8 mouse cellular contexts compared by ENCODE assay signal in the genomic region with DNA sequence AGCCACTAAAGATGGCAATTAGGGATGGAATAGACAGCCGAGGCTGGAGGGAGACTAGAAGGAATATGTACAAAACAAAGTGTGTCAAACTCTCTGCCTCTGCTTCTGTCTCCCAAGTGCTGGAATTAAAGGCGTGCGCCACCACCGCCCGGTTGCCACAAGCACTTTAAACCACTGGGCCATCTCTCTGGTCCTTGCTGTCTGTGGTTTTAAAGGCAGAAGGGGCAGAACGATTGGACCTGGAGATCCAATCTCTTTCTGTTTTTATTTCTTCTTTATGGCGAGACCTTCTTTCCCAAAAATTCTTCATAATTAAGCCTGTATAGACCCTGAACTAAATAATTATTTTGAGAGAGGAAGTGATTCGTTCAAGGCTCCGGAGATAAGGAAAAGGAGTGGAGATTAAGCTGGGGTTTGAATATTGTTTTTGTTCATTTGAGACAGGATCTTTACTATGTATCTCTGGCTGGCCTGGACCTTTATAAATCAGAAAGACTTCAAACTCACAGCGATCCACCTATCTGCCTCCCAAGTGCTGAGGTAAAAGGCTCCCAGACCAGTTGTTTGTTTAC. TPM values are rescaled to one million over a fixed set of nuclear protein-coding genes. Genes with fewer than 3 reads are reported as not detected.
DNase-seq lines count a peak whose midpoint lies in the region; ATAC-seq and TF ChIP-seq lines count a peak whose summit lies in the region.

No protein-coding gene starts in this region.

- no peaks in the 10 kb centered on the region for H3K9me3 ChIP-seq in embryonic facial prominence, embryonic 13.5 days
- no peaks in the 10 kb centered on the region for H3K9me3 ChIP-seq in limb, embryonic 10.5 days (replicated peaks)
- no peaks in the 10 kb centered on the region for H3K9me3 ChIP-seq in neural tube, embryonic 13.5 days

- peak overlapping the region; percentile 90 for H3K4me3 ChIP-seq in left cerebral cortex, adult 2 months
- peak overlapping the region; percentile 100 for H3K4me3 ChIP-seq in embryonic facial prominence, embryonic 13.5 days
- H3K4me3 ChIP-seq in limb, embryonic 10.5 days = peak overlapping the region; percentile 100
- H3K4me3 ChIP-seq in neural tube, embryonic 13.5 days = peak overlapping the region; percentile 97

- peak overlapping the region; percentile 68 for H3K4me2 ChIP-seq in embryonic facial prominence, embryonic 13.5 days
- H3K4me2 ChIP-seq in neural tube, embryonic 13.5 days = peak overlapping the region; percentile 97

- TF ChIP-seq CTCF in left cerebral cortex, adult 2 months (IDR thresholded peaks at IDR 0.05) = no peak; the same call in 1 of the 2 replicates

- peak overlapping the region; percentile 93 for H3K27ac ChIP-seq in left cerebral cortex, adult 2 months
- H3K27ac ChIP-seq in embryonic facial prominence, embryonic 13.5 days = peak overlapping the region; percentile 96
- H3K27ac ChIP-seq in limb, embryonic 10.5 days = peak overlapping the region; percentile 94
- peak overlapping the region; percentile 87 for H3K27ac ChIP-seq in neural tube, embryonic 13.5 days (replicated peaks)

- intact Hi-C loops in left cerebral cortex, adult 2 months (cut with DNase I) = loop anchor here (1.0 to 2.0 kb wide), 3 partner anchors 23 to 70 kb away; a partner anchor contains a TSS

- H3K9ac ChIP-seq in embryonic facial prominence, embryonic 13.5 days = peak overlapping the region; percentile 99
- H3K9ac ChIP-seq in neural tube, embryonic 13.5 days = peak overlapping the region; percentile 94

- peaks cover 12% of the 10 kb centered on the region for H3K4me1 ChIP-seq in embryonic facial prominence, embryonic 13.5 days
- peaks cover 22% of the 10 kb centered on the region for H3K4me1 ChIP-seq in limb, embryonic 10.5 days
- peaks cover 20% of the 10 kb centered on the region for H3K4me1 ChIP-seq in neural tube, embryonic 13.5 days (replicated peaks)

- 8% methylated on average over 10 of the region's 10 CpGs for WGBS in embryonic facial prominence, embryonic 13.5 days
- 10% methylated on average over 10 of the region's 10 CpGs for WGBS in limb, embryonic 10.5 days
- WGBS in neural tube, embryonic 13.5 days = 11% methylated on average over 10 of the region's 10 CpGs

- no peaks in the 10 kb centered on the region for H3K27me3 ChIP-seq in embryonic facial prominence, embryonic 13.5 days
- H3K27me3 ChIP-seq in limb, embryonic 10.5 days (ENCODE audit: low read depth, poor library complexity, severe bottlenecking) = no peaks in the 10 kb centered on the region
- H3K27me3 ChIP-seq in neural tube, embryonic 13.5 days = no peaks in the 10 kb centered on the region

- no peak for ATAC-seq in embryonic facial prominence, embryonic 13.5 days (ENCODE audit: insufficient number of reproducible peaks, insufficient read depth, low FRiP score, low TSS enrichment, low read depth)
- ATAC-seq in neural tube, embryonic 13.5 days (ENCODE audit: low read depth) = no peak

- peaks cover 33% of the 10 kb centered on the region for H3K36me3 ChIP-seq in embryonic facial prominence, embryonic 13.5 days
- H3K36me3 ChIP-seq in limb, embryonic 10.5 days = peaks cover 41% of the 10 kb centered on the region
- H3K36me3 ChIP-seq in neural tube, embryonic 13.5 days = peaks cover 30% of the 10 kb centered on the region

- no peak for DNase-seq in left cerebral cortex, adult 2 months (ENCODE audit: extremely low spot score in 1 of 2, low spot score in 2 of 2)
- no peak for DNase-seq in left cerebral cortex, adult 11 months (ENCODE audit: low spot score)
- DNase-seq in limb, embryonic 10.5 days (ENCODE audit: low spot score) = no peak
- DNase-seq in frontal cortex, postnatal 36 days (ENCODE audit: low spot score in 2 of 2) = no peak
- no peak for DNase-seq in T-cell, adult 2 months (ENCODE audit: low spot score)
- DNase-seq in adrenal gland, postnatal 10 days = no peak

RNA-seq across cellular contexts. Expression of a gene that starts 0.4 kb away (rescaled TPM):
- total RNA-seq in left cerebral cortex, adult 2 months (2021) = 10 to 100 TPM; 84.2 to 94.0 TPM
- polyA plus RNA-seq in embryonic facial prominence, embryonic 13.5 days (2015; fragmentation: Nextera tagmentation; extraction: Ambion mirVana) = 16.1 and 19.1 TPM in 2 replicates
- polyA plus RNA-seq in limb, embryonic 10.5 days (2016; fragmentation: Nextera tagmentation; extraction: Ambion mirVana) = 14.8 TPM in 2 replicates
- 14.7 and 16.2 TPM in 2 replicates for polyA plus RNA-seq in neural tube, embryonic 13.5 days (2015; fragmentation: Nextera tagmentation; extraction: Ambion mirVana)
- 10 to 100 TPM; 70.4 to 80.6 TPM for total RNA-seq in adrenal gland, postnatal 10 days (2021)

RNA-seq across cellular contexts. Expression of a gene that starts 23.7 kb away (rescaled TPM):
- total RNA-seq in left cerebral cortex, adult 2 months (2021) = 10 to 100 TPM; 14.5 to 14.9 TPM
- 14.8 and 18.5 TPM in 2 replicates for polyA plus RNA-seq in embryonic facial prominence, embryonic 13.5 days (2015; fragmentation: Nextera tagmentation; extraction: Ambion mirVana)
- polyA plus RNA-seq in limb, embryonic 10.5 days (2016; fragmentation: Nextera tagmentation; extraction: Ambion mirVana) = 16.0 TPM in 2 replicates
- polyA plus RNA-seq in neural tube, embryonic 13.5 days (2015; fragmentation: Nextera tagmentation; extraction: Ambion mirVana) = 13.5 TPM in 2 replicates
- total RNA-seq in adrenal gland, postnatal 10 days (2021) = 10 to 100 TPM in 1 of 2 experiments, 1 to 10 TPM in 1; 9.7 to 11.4 TPM

RNA-seq across cellular contexts. Expression of a gene that starts 32.1 kb away (rescaled TPM):
- total RNA-seq in left cerebral cortex, adult 2 months (2021) = 10 to 100 TPM; 42.1 to 52.1 TPM
- 90.7 and 92.9 TPM in 2 replicates for polyA plus RNA-seq in embryonic facial prominence, embryonic 13.5 days (2015; fragmentation: Nextera tagmentation; extraction: Ambion mirVana)
- polyA plus RNA-seq in limb, embryonic 10.5 days (2016; fragmentation: Nextera tagmentation; extraction: Ambion mirVana) = 109 and 122 TPM in 2 replicates
- polyA plus RNA-seq in neural tube, embryonic 13.5 days (2015; fragmentation: Nextera tagmentation; extraction: Ambion mirVana) = 47.6 and 55.2 TPM in 2 replicates
- total RNA-seq in adrenal gland, postnatal 10 days (2021) = 10 to 100 TPM; 56.7 to 61.2 TPM

RNA-seq across cellular contexts. Expression of a gene that starts 49.2 kb away (rescaled TPM):
- total RNA-seq in left cerebral cortex, adult 2 months (2021) = 10 to 100 TPM; 50.9 to 67.0 TPM
- 69.7 and 73.3 TPM in 2 replicates for polyA plus RNA-seq in embryonic facial prominence, embryonic 13.5 days (2015; fragmentation: Nextera tagmentation; extraction: Ambion mirVana)
- polyA plus RNA-seq in limb, embryonic 10.5 days (2016; fragmentation: Nextera tagmentation; extraction: Ambion mirVana) = 34.9 and 42.3 TPM in 2 replicates
- polyA plus RNA-seq in neural tube, embryonic 13.5 days (2015; fragmentation: Nextera tagmentation; extraction: Ambion mirVana) = 140 and 143 TPM in 2 replicates
- total RNA-seq in adrenal gland, postnatal 10 days (2021) = 10 to 100 TPM; 59.4 to 64.4 TPM

RNA-seq across cellular contexts. Expression of a gene that starts 54.1 kb away (rescaled TPM):
- 10 to 100 TPM; 30.1 to 34.8 TPM for total RNA-seq in left cerebral cortex, adult 2 months (2021)
- polyA plus RNA-seq in embryonic facial prominence, embryonic 13.5 days (2015; fragmentation: Nextera tagmentation; extraction: Ambion mirVana) = 33.7 and 36.5 TPM in 2 replicates
- polyA plus RNA-seq in limb, embryonic 10.5 days (2016; fragmentation: Nextera tagmentation; extraction: Ambion mirVana) = 30.2 and 34.7 TPM in 2 replicates
- 34.7 and 35.1 TPM in 2 replicates for polyA plus RNA-seq in neural tube, embryonic 13.5 days (2015; fragmentation: Nextera tagmentation; extraction: Ambion mirVana)
- 10 to 100 TPM; 17.4 to 28.2 TPM for total RNA-seq in adrenal gland, postnatal 10 days (2021)
